Mouse (Mus musculus) ovary, adult 18-20 months (tissue): ENCODE data around the gene Mpeg1.
A peak's percentile ranks its signal among the peaks of the same experiment; 100 is the strongest.

Experiments
- DNase-seq: peaks from one replicate; pipeline ENCODE4 v3.0.0; 2022; ENCODE audit warnings: low spot score, mixed read lengths

Mpeg1 gene

GRCm38 (mm10) chr19:12460282-12461249 lies at the start of gene Mpeg1:
TSS of gene Mpeg1 (plus strand) at chr19:12460779.
- DNase-seq: no peak

DNA sequence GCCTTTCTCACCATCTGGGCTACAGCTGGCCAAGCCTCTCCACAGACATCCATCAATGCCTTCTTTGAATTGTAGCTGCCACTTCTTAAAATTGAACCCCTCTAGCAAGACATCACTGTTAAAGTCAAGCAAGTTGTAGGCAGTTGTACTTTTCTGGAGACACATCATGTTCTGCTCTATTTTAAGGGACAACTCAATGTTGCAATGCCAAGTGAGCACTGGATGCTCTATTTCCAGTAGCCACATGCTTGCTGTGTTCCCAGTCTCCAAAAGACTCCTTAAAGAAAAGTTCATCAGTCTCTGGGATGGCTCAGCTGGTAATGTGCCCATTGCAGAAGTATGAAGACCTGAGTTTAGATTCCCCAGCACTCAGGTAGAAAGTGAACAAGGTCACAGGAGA lies 46.8 kb upstream of the Mpeg1 start:
- DNase-seq: no peak

- DNase-seq: no peak
These were observed 43.2 kb upstream of the Mpeg1 start, which contains the start of gene Olfr1441 for GRCm38 (mm10) chr19:12417361-12417760. TSS of gene Olfr1441 (plus strand) at chr19:12417433.

DNA sequence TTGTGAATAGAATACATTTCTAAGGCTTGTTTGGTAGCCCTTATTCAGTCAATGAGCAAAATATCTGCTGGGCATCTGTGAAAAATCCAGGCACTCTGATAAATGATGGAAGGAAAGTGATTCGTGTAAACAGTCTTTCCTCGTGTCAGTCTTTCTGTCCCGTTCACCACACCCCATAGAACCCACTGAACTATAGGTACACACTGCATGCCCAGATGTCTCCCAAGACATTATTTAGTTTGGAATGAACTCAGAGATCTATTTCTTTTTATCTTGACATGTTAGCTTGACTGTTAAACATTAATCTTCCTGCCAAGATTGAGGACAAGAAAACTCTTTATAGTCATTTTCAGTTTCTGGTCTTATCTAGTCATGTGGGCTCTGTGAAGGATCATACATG lies 42.3 kb upstream of the Mpeg1 start:
- no peak for DNase-seq

GRCm38 (mm10) chr19:12420555-12420954 lies 40.0 kb upstream of the Mpeg1 start:
- no peak for DNase-seq

- DNase-seq: no peak
These were observed 38.9 kb upstream of the Mpeg1 start for GRCm38 (mm10) chr19:12421680-12422079.

GRCm38 (mm10) chr19:12427101-12427500 lies 33.5 kb upstream of the Mpeg1 start:
- DNase-seq: no peak

DNA sequence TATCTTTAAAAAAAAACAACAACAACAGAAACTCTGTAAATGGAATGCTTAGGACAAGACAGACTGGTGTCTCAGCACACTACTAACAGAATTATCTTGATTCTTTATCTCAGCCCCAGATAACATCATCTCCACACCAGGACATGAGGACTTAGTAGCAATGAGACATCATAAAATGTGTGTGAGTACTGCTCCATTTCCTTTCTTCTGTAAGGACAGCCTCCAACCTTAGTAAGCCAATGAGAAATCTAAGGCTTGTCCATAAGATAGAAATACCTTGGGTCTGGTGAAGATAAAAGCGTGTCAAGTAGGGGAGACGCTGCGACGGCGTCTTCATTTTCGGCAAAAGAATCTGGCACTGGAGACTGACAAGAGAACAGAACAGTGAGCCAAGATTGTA lies 33.0 kb upstream of the Mpeg1 start, which contains the start of gene Pfpl:
TSS of gene Pfpl (plus strand) at position 301 of the 400 bp plus-strand sequence.
- DNase-seq: no peak

- DNase-seq: peak; percentile 13
These were observed 27.5 kb upstream of the Mpeg1 start for GRCm38 (mm10) chr19:12433033-12433432.

GRCm38 (mm10) chr19:12435011-12435416 lies 25.6 kb upstream of the Mpeg1 start:
- no peak for DNase-seq

GRCm38 (mm10) chr19:12435750-12436524 lies 24.6 kb upstream of the Mpeg1 start:
- no peak for DNase-seq

GRCm38 (mm10) chr19:12439581-12439980 lies 21.0 kb upstream of the Mpeg1 start:
- DNase-seq: no peak

GRCm38 (mm10) chr19:12440103-12440725 lies 20.4 kb upstream of the Mpeg1 start:
- no peak for DNase-seq

- DNase-seq: no peak
These were observed 18.0 kb upstream of the Mpeg1 start for GRCm38 (mm10) chr19:12442560-12442959.

DNA sequence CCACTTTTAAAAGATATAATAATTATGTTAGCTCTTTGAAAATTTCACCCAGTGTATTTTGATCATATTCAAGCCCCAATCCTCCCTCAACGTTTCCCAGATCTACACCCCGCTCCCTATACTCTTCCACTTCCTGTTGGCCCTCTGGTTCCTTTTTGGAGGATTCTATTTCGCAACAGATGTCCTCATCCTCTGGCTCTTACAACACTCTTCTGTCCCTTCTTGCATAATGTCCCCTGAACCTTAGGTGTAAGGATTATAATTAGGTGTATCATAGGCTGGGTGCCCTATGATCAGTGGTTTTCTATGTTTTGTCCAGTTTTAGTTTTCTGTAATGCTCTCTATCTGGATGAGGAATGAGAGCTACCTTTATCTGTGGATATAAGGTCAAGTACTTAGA lies 15.6 kb upstream of the Mpeg1 start:
- DNase-seq: no peak

GRCm38 (mm10) chr19:12457401-12458066 lies 3.0 kb upstream of the Mpeg1 start:
- DNase-seq: no peak

DNA sequence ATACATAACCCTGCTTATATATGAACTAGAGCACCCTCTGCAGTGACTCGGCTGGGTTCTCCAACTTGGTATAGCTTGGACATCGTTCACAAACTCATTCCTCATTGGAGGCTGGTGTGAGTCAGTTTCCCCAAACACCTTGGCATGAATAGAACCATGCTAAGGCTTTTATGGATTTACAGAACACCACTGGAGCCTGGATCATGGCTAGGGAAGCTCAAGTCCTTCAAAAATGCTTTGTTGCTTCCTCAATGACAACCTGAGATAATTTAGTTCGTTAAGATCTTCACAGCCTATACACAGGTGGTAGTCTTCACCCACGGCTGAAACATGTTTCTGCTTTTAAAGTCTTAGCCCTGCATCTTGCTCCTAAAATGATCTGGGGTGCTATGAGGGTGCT lies 1.1 kb upstream of the Mpeg1 start:
- no peak for DNase-seq

- DNase-seq: no peak
These were observed 2.5 kb downstream of the Mpeg1 start for GRCm38 (mm10) chr19:12462851-12463721.

DNA sequence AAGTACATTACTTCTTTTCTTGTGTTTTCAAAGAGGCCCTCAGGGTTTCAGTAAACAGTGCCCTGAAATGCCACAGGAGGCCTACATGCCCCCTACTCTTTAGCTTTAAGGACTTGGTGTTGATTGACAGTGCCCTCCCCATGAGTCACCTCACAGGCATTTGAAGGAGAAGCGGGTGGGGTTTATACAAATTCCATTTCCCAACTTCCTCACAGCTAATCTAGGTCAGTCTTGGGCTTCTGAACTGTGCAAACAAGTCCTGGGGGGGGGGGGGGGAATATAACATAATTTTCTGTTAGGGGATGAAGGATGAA lies 3.1 kb downstream of the Mpeg1 start:
- DNase-seq: no peak

DNA sequence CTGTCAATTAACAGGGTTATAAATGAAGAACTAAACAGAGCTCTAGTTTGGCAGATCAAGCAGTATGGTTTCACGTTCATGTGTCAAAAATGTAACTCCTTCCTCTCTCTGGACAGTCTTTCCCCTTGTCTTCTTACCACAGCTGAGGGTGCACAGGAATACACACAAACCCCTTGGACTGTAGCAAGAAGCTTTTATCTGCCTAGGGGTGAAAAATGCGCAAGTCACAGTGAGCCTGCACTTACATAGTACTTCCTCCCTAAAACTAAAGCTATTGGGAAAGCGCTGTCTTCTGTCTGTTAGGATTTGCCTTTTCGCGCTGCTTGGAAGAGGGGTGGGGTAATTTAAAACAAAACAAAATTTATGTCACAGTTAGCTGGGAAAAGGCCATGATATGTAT lies 3.5 kb downstream of the Mpeg1 start:
- DNase-seq: no peak

GRCm38 (mm10) chr19:12464674-12465073 lies 4.1 kb downstream of the Mpeg1 start:
- no peak for DNase-seq
